Mouse (Mus musculus) neural tube, embryonic 11.5 days (tissue): Measurements from ENCODE around the gene Prkce. TPM values are rescaled to one million over a fixed set of nuclear protein-coding genes. Genes with fewer than 3 reads are reported as not detected.
A peak's percentile ranks its signal among the peaks of the same experiment; 100 is the strongest.

Source experiments
- ATAC-seq: fragments of 200-750 bp; cut with Nextera tagmentation; 2 replicates; pipeline ENCODE4 v1.8.0; 2017; ENCODE audit warnings: moderate number of reproducible peaks, mild to moderate bottlenecking, moderate TSS enrichment, moderate library complexity; ENCODE audit not compliant: insufficient read depth, low FRiP score, low TSS enrichment
- DNase-seq: peaks from one replicate; pipeline ENCODE4 v3.0.0-alpha.2; 2015; ENCODE audit warnings: low spot score
- H3K27ac ChIP-seq: fragments of 300-500 bp; sonication (generic); 2 replicates; pipeline ENCODE4 v1.5.1; 2014; ENCODE audit warnings: low read depth, mild to moderate bottlenecking, low read length
- H3K27me3 ChIP-seq: fragments of 300-500 bp; sonication (generic); 2 replicates; pipeline ENCODE4 v1.6.1; 2014; ENCODE audit warnings: mild to moderate bottlenecking, low read length, mixed read lengths; ENCODE audit not compliant: control insufficient read depth, insufficient read depth
- H3K36me3 ChIP-seq: fragments of 300-500 bp; sonication (generic); 2 replicates; pipeline ENCODE4 v1.6.1; 2014; ENCODE audit warnings: mild to moderate bottlenecking, low read length, moderate library complexity, mixed read lengths; ENCODE audit not compliant: control insufficient read depth, insufficient read depth
- H3K4me1 ChIP-seq: fragments of 300-500 bp; sonication (generic); 2 replicates; pipeline ENCODE4 v1.6.1; 2014; ENCODE audit warnings: low read length, mixed read lengths; ENCODE audit not compliant: control insufficient read depth, insufficient read depth
- H3K4me2 ChIP-seq: fragments of 300-500 bp; sonication (generic); 2 replicates; pipeline ENCODE4 v1.6.1; 2014; ENCODE audit warnings: low read depth, mild to moderate bottlenecking, moderate library complexity
- H3K4me3 ChIP-seq: fragments of 300-500 bp; sonication (generic); 2 replicates; pipeline ENCODE4 v1.5.1; 2014; ENCODE audit warnings: low read depth, low read length
- H3K9ac ChIP-seq: fragments of 300-500 bp; sonication (generic); 2 replicates; pipeline ENCODE4 v1.6.1; 2014; ENCODE audit warnings: mild to moderate bottlenecking, low read length
- H3K9me3 ChIP-seq: fragments of 300-500 bp; sonication (generic); 2 replicates; pipeline ENCODE4 v1.6.1; 2016; ENCODE audit warnings: low read length; ENCODE audit not compliant: control insufficient read depth
- WGBS: fragments of 180-500 bp; shearing (Covaris S2); extraction: QIAGEN DNeasy Blood & Tissue Kit; methylation state at CpG from one replicate; pipeline ENCODE4 v1.1.7; 2014; 5-methylcytosine and 5-hydroxymethylcytosine counted together
- polyA plus RNA-seq: library from polyadenylated mRNA; unstranded; fragments of >200 nt; fragmentation: Nextera tagmentation; extraction: Ambion mirVana; gene quantifications from 2 replicates; pipeline ENCODE4 v1.2.1, GENCODE M21; 2014

Gene Prkce
- polyA plus RNA-seq, 1 experiment from 2014 or later = 13.3 TPM

DNA sequence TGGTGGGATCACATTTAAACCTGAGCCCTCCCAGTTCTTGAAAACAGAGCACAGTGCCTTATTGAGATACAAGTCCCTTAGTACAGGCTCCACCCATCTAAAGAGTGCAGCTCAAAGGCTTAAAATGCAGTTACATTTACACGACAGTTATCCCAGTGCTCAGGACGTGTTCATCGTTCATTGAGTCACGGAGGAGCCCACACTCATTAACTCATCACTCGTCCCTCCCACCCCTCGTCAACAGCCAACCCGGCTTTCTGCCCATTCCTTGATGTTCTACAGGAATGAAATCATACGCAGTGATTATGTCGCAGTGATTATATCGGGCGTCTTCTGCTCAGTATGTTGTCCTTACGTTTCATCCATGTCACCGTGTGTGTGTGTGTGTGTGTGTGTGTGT is 102.9 kb downstream of the Prkce start:
- Histone ChIP-seq H3K36me3 (no peaks in the 10 kb centered on the region), H3K4me1 (peaks cover 13% of the 10 kb centered on the region; the same call in 1 of the 2 replicates), H3K4me2 (no peak overlapping the region), H3K4me3 (no peak overlapping the region), H3K9me3 (no peaks in the 10 kb centered on the region), H3K9ac (no peak overlapping the region), H3K27ac (no peak overlapping the region), H3K27me3 (no peaks in the 10 kb centered on the region)
- no peak for DNase-seq
- ATAC-seq = no peak
- WGBS = 90% methylated on average over 13 of the region's 13 CpGs

DNA sequence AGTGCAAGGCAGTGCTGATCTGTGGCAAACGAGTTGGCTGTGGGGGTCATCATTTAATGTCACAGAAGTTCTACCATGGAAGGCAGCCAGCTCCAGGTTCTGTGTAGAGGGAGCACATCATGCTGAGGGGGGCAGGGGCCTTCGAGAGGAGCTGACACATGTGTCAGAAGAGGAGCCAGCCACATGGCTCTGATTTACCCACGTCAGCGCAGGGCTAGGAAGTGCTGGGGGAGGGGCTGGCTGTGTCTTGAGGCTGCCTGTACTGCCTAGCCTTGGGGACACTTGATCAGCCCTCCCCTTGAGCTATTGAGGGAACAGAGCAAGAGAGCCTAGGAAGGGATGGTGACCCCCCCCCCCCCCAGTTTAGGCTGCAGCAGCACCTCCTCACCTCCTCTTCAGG is 103.7 kb downstream of the Prkce start:
- Histone ChIP-seq H3K27me3 (no peaks in the 10 kb centered on the region), H3K4me1 (peaks cover 13% of the 10 kb centered on the region; the same call in 1 of the 2 replicates), H3K36me3 (no peaks in the 10 kb centered on the region), H3K4me2 (no peak overlapping the region), H3K9me3 (no peaks in the 10 kb centered on the region), H3K27ac (no peak overlapping the region), H3K4me3 (no peak overlapping the region), H3K9ac (no peak overlapping the region)
- DNase-seq (peak; percentile 30), ATAC-seq (no peak)
- 32% methylated on average over 4 of the region's 4 CpGs for WGBS

DNA sequence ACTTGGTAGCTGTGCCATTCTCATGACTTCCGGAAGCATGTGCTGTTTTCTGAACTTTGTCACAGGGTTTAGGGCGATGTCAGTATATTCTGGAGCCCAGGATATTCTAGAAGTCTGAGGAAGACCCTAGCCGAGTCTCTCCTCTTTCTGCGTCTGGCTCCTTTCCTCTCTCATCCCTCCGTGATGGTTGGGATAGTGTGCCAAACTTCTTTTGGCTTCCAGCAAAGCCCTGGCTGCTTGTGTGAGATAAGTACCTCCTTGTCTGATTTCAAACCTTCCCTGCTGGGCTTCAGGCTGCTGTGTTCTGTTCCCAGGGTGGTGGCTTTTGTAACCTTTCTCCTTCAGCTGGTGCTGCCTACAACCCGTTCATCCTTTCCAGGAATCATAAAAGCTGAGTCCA is 105.4 kb downstream of the Prkce start:
- Histone ChIP-seq H3K4me1 (peaks cover 10% of the 10 kb centered on the region; the same call in 1 of the 2 replicates), H3K4me2 (no peak overlapping the region), H3K4me3 (no peak overlapping the region), H3K27me3 (no peaks in the 10 kb centered on the region), H3K27ac (no peak overlapping the region), H3K36me3 (no peaks in the 10 kb centered on the region), H3K9ac (no peak overlapping the region), H3K9me3 (no peaks in the 10 kb centered on the region)
- ATAC-seq = no peak
- no peak for DNase-seq
- 70% methylated on average over 6 of the region's 6 CpGs for WGBS

DNA sequence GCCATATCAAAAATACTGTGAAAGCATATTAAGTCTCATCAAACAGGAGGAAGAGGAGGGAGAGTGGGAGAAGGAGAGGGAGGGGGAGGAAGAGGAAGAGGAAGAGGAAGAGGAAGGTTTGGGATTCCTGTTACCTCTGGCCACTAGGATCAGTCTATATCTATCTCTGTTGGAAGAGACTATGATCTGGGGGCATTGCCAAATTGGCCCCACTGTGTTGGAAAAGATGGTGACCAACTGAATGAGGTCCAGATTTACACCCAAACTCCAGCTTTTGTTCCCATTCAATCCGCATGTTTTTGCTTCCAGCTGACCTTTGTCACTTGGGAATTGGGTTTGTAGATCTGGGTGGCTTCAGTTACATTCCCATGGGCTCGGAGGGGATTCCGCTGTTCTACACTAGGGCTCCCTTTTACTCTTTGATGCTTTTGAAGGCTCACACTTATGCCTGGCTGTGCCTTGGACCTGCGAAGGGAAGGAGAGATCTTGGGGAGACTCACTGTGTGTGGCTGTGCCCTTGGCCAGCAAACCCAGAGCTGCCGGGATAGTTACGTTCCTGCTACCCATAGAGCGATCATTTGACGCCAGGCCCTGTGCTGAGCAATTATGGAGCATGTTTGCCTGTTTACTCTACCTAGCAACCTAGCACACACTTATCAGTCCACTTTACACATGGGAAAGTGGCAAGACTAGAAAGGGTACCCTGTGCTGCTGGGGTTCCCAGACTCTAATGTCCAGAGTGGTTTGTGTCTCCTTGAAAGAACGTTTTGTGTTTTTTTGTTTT is 106.2 kb downstream of the Prkce start:
- 84% methylated on average over 9 of the region's 9 CpGs for WGBS
- Histone ChIP-seq H3K27ac (no peak overlapping the region), H3K27me3 (no peaks in the 10 kb centered on the region), H3K9ac (no peak overlapping the region), H3K4me1 (peaks cover 10% of the 10 kb centered on the region; the same call in 1 of the 2 replicates), H3K36me3 (no peaks in the 10 kb centered on the region), H3K4me3 (no peak overlapping the region), H3K9me3 (no peaks in the 10 kb centered on the region), H3K4me2 (no peak overlapping the region)
- no peak for ATAC-seq
- no peak for DNase-seq

DNA sequence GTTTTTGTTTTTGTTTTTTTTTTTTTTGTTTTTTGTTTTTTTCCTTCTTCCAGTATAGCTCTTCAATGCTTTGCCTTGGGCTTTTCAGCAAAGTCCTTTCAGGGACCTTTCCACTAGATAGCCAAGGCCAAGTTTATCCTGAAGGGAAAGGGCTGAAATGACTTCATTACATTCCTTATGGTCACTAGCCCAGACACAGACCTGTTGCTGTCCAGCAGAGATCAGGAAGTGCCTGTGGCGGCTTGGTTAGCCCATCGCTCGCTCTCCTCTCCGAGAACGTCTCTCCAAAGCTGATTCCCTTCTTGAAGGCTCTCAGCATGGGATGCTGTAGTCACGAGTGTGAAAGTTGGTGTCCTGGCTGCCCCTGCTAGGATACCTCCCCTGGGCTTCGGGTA is 106.8 kb downstream of the Prkce start:
- ATAC-seq (no peak), DNase-seq (no peak)
- Histone ChIP-seq H3K4me1 (peaks cover 10% of the 10 kb centered on the region; the same call in 1 of the 2 replicates), H3K9me3 (no peaks in the 10 kb centered on the region), H3K27me3 (no peaks in the 10 kb centered on the region), H3K9ac (no peak overlapping the region), H3K36me3 (no peaks in the 10 kb centered on the region), H3K4me3 (no peak overlapping the region), H3K27ac (no peak overlapping the region), H3K4me2 (no peak overlapping the region)
- WGBS = 57% methylated on average over 7 of the region's 7 CpGs

DNA sequence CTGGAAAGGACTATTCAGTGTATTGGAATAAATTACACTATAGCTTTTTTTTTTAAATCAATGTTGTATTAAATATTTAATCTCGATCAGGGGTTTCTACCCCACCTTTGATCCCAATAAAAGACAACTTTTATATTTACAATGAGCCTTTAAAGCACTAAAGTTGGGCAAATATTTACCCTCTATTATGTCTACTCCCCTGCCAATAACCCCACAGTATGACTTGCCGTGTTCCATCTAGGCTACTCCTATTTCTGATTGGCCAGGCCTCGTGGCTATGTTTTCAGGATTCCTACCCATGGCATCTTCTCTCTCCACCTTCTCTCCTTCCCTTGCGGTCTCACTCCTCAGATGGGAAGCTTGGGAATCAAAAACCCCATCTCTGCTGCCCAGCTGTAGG is 108.8 kb downstream of the Prkce start:
- Histone ChIP-seq H3K4me1 (peaks cover 14% of the 10 kb centered on the region), H3K27me3 (no peaks in the 10 kb centered on the region), H3K9ac (no peak overlapping the region), H3K9me3 (no peaks in the 10 kb centered on the region), H3K4me3 (no peak overlapping the region), H3K4me2 (no peak overlapping the region), H3K27ac (no peak overlapping the region), H3K36me3 (no peaks in the 10 kb centered on the region)
- no peak for ATAC-seq
- WGBS = 91% methylated on average over 4 of the region's 4 CpGs
- no peak for DNase-seq

DNA sequence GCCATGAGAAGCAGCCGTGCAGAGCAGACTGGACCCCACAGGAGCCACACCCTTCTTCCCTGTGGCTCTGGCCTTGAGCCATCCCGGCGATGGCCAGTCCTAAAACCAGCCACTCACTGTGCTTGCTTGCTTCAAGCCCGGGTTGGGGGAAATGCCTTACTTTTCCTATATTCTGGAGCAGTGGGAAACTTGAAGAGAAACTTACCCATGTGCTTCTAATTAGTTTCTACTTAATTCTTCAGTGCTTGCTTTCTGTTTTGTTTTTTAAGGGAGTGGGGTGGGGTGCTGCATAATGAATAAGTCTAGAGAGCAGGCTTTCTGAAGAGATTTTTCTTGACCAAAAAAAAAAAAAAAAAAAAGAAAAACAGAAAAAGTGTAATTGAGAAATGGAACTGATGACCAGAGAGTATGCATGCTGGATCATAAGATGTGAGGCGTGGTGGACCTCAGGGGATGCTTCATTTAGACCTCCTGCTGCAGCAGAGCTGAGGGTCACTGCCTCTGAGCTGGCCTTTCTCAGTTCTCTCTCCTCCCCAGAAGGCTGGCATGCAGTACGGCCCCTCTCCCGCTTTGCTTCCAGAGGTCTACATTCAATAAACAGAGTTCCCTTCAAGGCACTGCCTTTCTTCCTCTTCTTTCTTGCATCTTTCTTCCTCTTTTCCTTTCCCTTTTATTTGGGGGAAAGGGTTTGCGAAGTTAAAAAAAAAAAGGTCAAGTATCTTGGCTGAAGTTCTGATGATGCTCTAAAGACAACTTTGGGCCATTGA is 109.6 kb downstream of the Prkce start:
- WGBS = 64% methylated on average over 8 of the region's 8 CpGs
- no peak for DNase-seq
- H3K4me1 ChIP-seq = peaks cover 9% of the 10 kb centered on the region
- H3K27ac ChIP-seq = no peak overlapping the region
- no peak for ATAC-seq
- no peak overlapping the region for H3K9ac ChIP-seq
- no peak overlapping the region for H3K4me2 ChIP-seq
- H3K4me3 ChIP-seq = no peak overlapping the region
- H3K27me3 ChIP-seq = no peaks in the 10 kb centered on the region
- H3K36me3 ChIP-seq = no peaks in the 10 kb centered on the region
- no peaks in the 10 kb centered on the region for H3K9me3 ChIP-seq

DNA sequence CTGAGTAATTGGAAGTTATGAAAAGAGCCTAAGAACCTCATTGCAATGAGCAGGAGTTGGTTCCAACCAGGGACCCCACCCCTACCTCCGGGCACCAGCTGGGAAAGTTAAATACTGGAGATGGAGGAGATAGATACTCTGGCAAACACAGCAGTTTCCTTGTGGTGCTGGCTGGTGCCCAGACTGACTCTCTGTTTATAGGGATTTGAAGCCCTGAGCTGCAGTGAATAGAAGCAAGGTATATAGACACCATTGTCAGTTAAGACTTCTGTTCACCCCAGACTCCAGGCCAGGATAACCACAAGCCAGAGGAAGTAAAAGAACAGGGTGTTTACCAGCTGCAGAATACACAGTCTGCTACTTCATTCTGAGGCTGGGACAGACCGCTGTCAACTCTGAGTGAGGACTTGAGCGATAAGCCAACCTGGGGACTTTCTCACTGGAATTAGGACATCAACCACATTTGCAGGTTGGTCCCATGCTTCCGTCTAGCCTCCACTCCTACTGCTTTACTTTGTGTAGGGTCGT is 110.5 kb downstream of the Prkce start:
- Histone ChIP-seq H3K27me3 (no peaks in the 10 kb centered on the region), H3K9me3 (no peaks in the 10 kb centered on the region), H3K27ac (no peak overlapping the region), H3K4me2 (no peak overlapping the region), H3K4me1 (peaks cover 9% of the 10 kb centered on the region), H3K4me3 (no peak overlapping the region), H3K9ac (no peak overlapping the region), H3K36me3 (no peaks in the 10 kb centered on the region)
- no peak for DNase-seq
- 79% methylated on average over 5 of the region's 5 CpGs for WGBS
- ATAC-seq = no peak
